ENCODE assay signal across 8 mouse cellular contexts in the genomic region with DNA sequence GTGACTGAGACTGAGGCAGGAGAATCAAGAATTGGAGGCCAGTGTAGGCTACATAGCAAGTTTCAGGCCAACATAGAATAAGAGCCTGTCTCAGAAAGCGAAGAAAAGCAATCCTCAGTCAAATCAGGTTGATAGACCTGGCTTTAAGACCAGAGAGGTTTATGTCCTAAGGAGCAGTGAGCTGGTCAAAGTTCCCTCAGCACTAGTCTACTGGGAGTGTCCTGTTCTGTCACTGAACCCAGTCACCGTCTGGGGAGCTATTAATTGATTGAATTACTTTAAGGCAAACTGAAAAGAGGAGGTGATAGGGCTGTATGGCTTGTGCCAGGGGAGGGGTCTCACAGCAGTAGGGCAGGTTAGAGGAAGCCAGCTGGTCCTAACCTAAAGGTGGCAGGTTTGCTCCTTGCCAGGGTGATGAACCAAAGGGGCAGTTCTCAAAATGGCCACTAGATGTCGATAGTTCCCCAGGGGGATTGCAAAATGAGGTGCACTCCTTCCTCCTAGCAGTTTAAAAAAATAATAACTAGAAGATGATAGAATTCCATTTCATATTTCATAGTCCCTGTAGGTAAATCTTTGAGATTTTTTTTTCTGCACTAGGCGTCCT. TPM values are rescaled to one million over a fixed set of nuclear protein-coding genes. Genes with fewer than 3 reads are reported as not detected.
DNase-seq lines count a peak whose midpoint lies in the region; ATAC-seq and TF ChIP-seq lines count a peak whose summit lies in the region.

No protein-coding gene starts in this region.

- 52% methylated on average over 4 of the region's 4 CpGs for WGBS in heart, postnatal 0 days

- no peak overlapping the region for H3K4me2 ChIP-seq in heart, postnatal 0 days (ENCODE audit: low read depth, low read length)

- H3K9me3 ChIP-seq in heart, postnatal 0 days (replicated peaks; ENCODE audit: control insufficient read depth, low read length), result no peaks in the 10 kb centered on the region

- no peaks in the 10 kb centered on the region for H3K27me3 ChIP-seq in heart, postnatal 0 days (ENCODE audit: control insufficient read depth, insufficient read depth, low read length)

- peak; percentile 63 for DNase-seq in cerebellum, adult 11 months
- DNase-seq in Muller cell, postnatal 12 days (ENCODE audit: inconsistent ontology term), result peak; percentile 30
- peak; percentile 66 for DNase-seq in cerebellum, adult 9-11 months
- peak; percentile 32 for DNase-seq in heart, postnatal 0 days (ENCODE audit: low spot score)
- peak; percentile 25 to 81 for DNase-seq in layer of hippocampus, adult 2 months (ENCODE audit: low spot score in 2 of 2)
- peak; percentile 84 for DNase-seq in lung, postnatal 14 days
- peak; percentile 74 for DNase-seq in spleen, adult 12 weeks (ENCODE audit: low spot score)

- peaks cover 45% of the 10 kb centered on the region for H3K36me3 ChIP-seq in heart, postnatal 0 days (replicated peaks; ENCODE audit: control insufficient read depth, insufficient read depth, low read length)

- no peak overlapping the region for H3K27ac ChIP-seq in heart, postnatal 0 days (ENCODE audit: low read depth)
- no peak overlapping the region for H3K27ac ChIP-seq in layer of hippocampus, adult 2 months

- H3K4me1 ChIP-seq in heart, postnatal 0 days (ENCODE audit: control insufficient read depth, insufficient read depth), result no peaks in the 10 kb centered on the region

- H3K4me3 ChIP-seq in heart, postnatal 0 days (ENCODE audit: low read depth, low read length), result no peak overlapping the region
- H3K4me3 ChIP-seq in layer of hippocampus, adult 2 months, result no peak overlapping the region

- no peak for TF ChIP-seq EP300 in heart, postnatal 0 days (IDR thresholded peaks at IDR 0.05; ENCODE audit: low read depth)

- TF ChIP-seq CTCF in heart, postnatal 0 days (IDR thresholded peaks at IDR 0.05; ENCODE audit: low read depth), result peak; percentile 90
- TF ChIP-seq CTCF in layer of hippocampus, adult 2 months (conservative IDR thresholded peaks at IDR 0.05), result peak; percentile 100

- no peak; the same call in 1 of the 2 replicates for ATAC-seq in cerebellum, adult (ENCODE audit: insufficient number of reproducible peaks, low FRiP score, low TSS enrichment)
- peak; percentile 29 for ATAC-seq in heart, postnatal 0 days (ENCODE audit: insufficient read depth, low read depth)

- no peak overlapping the region for H3K9ac ChIP-seq in heart, postnatal 0 days (replicated peaks; ENCODE audit: low read depth, low read length)

RNA-seq across cellular contexts. Expression of gene Nans, which starts 8.3 kb away (rescaled TPM):
- 54.2 and 54.6 TPM in 2 replicates for total RNA-seq in heart, postnatal 0 days (2014; rRNA removed; ENCODE audit: low replicate concordance)
- 36.2 and 38.2 TPM in 2 replicates for polyA plus RNA-seq in heart, postnatal 0 days (2015; fragmentation: Nextera tagmentation; extraction: Ambion mirVana)
- 10 to 100 TPM; 17.5 to 20.1 TPM for total RNA-seq in layer of hippocampus, adult 2 months (2021)

RNA-seq across cellular contexts. Expression of gene Trim14, which starts 38.6 kb away (rescaled TPM):
- 3.4 and 10.9 TPM in 2 replicates for total RNA-seq in heart, postnatal 0 days (2014; rRNA removed; ENCODE audit: low replicate concordance)
- polyA plus RNA-seq in heart, postnatal 0 days (2015; fragmentation: Nextera tagmentation; extraction: Ambion mirVana), result 0.46 and 0.85 TPM in 2 replicates
- 1 to 10 TPM in 1 of 2 experiments, under 1 TPM in 1; 0.93 to 1.2 TPM for total RNA-seq in layer of hippocampus, adult 2 months (2021)

RNA-seq across cellular contexts. Expression of gene Anp32b, which starts 46.7 kb away (rescaled TPM):
- total RNA-seq in heart, postnatal 0 days (2014; rRNA removed; ENCODE audit: low replicate concordance), result 3.6 and 9.2 TPM in 2 replicates
- polyA plus RNA-seq in heart, postnatal 0 days (2015; fragmentation: Nextera tagmentation; extraction: Ambion mirVana), result 75.8 and 76.0 TPM in 2 replicates
- 10 to 100 TPM; 54.4 to 56.5 TPM for total RNA-seq in layer of hippocampus, adult 2 months (2021)

Comparison
In these comparisons a context has a peak if more than half of its experiments do, and no peak if none do; other contexts are left out.
1. DNase-seq: peak in every context shown above with its lines; median percentile 84 in lung, postnatal 14 days; 74 in spleen, adult 12 weeks; 66 in cerebellum, adult 9-11 months; 63 in cerebellum, adult 11 months; 53 in layer of hippocampus, adult 2 months; 32 in heart, postnatal 0 days; 30 in Muller cell, postnatal 12 days.